Mouse (Mus musculus): ENCODE data around the gene Kirrel. TPM values are rescaled to one million over a fixed set of nuclear protein-coding genes. Genes with fewer than 3 reads are reported as not detected.

Gene Kirrel
- polyA plus RNA-seq, 2 experiments: 0.37 to 0.79 TPM

- no peak overlapping the region for H3K27ac ChIP-seq
- WGBS (ENCODE audit: insufficient replicate concordance): 38% methylated on average over 6 of the region's 6 CpGs
- no peaks in the 10 kb centered on the region for H3K27me3 ChIP-seq (ENCODE audit: control insufficient read depth, insufficient read depth, low read length)
- H3K4me1 ChIP-seq (replicated peaks; ENCODE audit: control insufficient read depth in 2 of 2, insufficient read depth in 2 of 2, low read length in 1 of 2): no peaks in the 10 kb centered on the region; a peak in 1 of 4 replicates
- H3K9ac ChIP-seq (replicated peaks): no peak overlapping the region
- no peaks in the 10 kb centered on the region for H3K9me3 ChIP-seq (ENCODE audit: control insufficient read depth, low read length)
- TF ChIP-seq EP300 (IDR thresholded peaks at IDR 0.05; ENCODE audit: low read depth): no peak
- H3K4me3 ChIP-seq (ENCODE audit: insufficient read depth in 1 of 2, low read depth in 2 of 2, low read length in 2 of 2): no peak overlapping the region
- no peak for ATAC-seq (ENCODE audit: insufficient read depth)
- no peaks in the 10 kb centered on the region for H3K36me3 ChIP-seq (replicated peaks; ENCODE audit: control insufficient read depth, insufficient read depth, low read depth)
- DNase-seq (ENCODE audit: low read depth in 3 of 3, low spot score in 3 of 3): no peak
- H3K4me2 ChIP-seq (ENCODE audit: low read depth): no peak overlapping the region
These were observed 17.2 kb downstream of the Kirrel start for GRCm38 (mm10) chr3:87157297-87157696.

GRCm38 (mm10) chr3:87154398-87155287 lies 19.9 kb downstream of the Kirrel start:
- H3K9me3 ChIP-seq (ENCODE audit: control insufficient read depth, low read length): no peaks in the 10 kb centered on the region
- ATAC-seq (ENCODE audit: insufficient read depth): no peak
- WGBS (ENCODE audit: insufficient replicate concordance): 59% methylated on average over 15 of the region's 15 CpGs
- H3K4me2 ChIP-seq (ENCODE audit: low read depth): no peak overlapping the region
- H3K4me3 ChIP-seq (ENCODE audit: insufficient read depth in 1 of 2, low read depth in 2 of 2, low read length in 2 of 2): no peak overlapping the region
- no peak overlapping the region for H3K27ac ChIP-seq
- no peak for TF ChIP-seq CTCF (IDR thresholded peaks at IDR 0.05; ENCODE audit: low read depth)
- H3K36me3 ChIP-seq (replicated peaks; ENCODE audit: control insufficient read depth, insufficient read depth, low read depth): no peaks in the 10 kb centered on the region
- DNase-seq (ENCODE audit: low read depth in 3 of 3, low spot score in 3 of 3): no peak
- H3K4me1 ChIP-seq (replicated peaks; ENCODE audit: control insufficient read depth in 2 of 2, insufficient read depth in 2 of 2, low read length in 1 of 2): no peaks in the 10 kb centered on the region; a peak in 1 of 4 replicates
- H3K27me3 ChIP-seq (ENCODE audit: control insufficient read depth, insufficient read depth, low read length): no peaks in the 10 kb centered on the region
- H3K9ac ChIP-seq (replicated peaks): no peak overlapping the region

GRCm38 (mm10) chr3:87153038-87153437 lies 21.5 kb downstream of the Kirrel start:
- Histone ChIP-seq H3K9ac (replicated peaks) (no peak overlapping the region), H3K36me3 (replicated peaks; ENCODE audit: control insufficient read depth, insufficient read depth, low read depth) (no peaks in the 10 kb centered on the region), H3K27me3 (ENCODE audit: control insufficient read depth, insufficient read depth, low read length) (no peaks in the 10 kb centered on the region), H3K4me3 (ENCODE audit: insufficient read depth in 1 of 2, low read depth in 2 of 2, low read length in 2 of 2) (no peak overlapping the region), H3K4me2 (ENCODE audit: low read depth) (no peak overlapping the region), H3K9me3 (ENCODE audit: control insufficient read depth, low read length) (no peaks in the 10 kb centered on the region), H3K4me1 (replicated peaks; ENCODE audit: control insufficient read depth in 2 of 2, insufficient read depth in 2 of 2, low read length in 1 of 2) (no peaks in the 10 kb centered on the region; a peak in 1 of 4 replicates), H3K27ac (no peak overlapping the region)
- WGBS (ENCODE audit: insufficient replicate concordance): 67% methylated on average over 2 of the region's 2 CpGs
- no peak for ATAC-seq (ENCODE audit: insufficient read depth)
- DNase-seq (ENCODE audit: low read depth in 3 of 3, low spot score in 3 of 3): no peak
- TF ChIP-seq EP300 (IDR thresholded peaks at IDR 0.05; ENCODE audit: low read depth): no peak
- TF ChIP-seq CTCF (IDR thresholded peaks at IDR 0.05; ENCODE audit: low read depth): no peak

- no peak overlapping the region for H3K27ac ChIP-seq
- no peak overlapping the region for H3K9ac ChIP-seq (replicated peaks)
- WGBS (ENCODE audit: insufficient replicate concordance): 58% methylated on average over 4 of the region's 4 CpGs
- TF ChIP-seq EP300 (IDR thresholded peaks at IDR 0.05; ENCODE audit: low read depth) (no peak), CTCF (IDR thresholded peaks at IDR 0.05; ENCODE audit: low read depth) (no peak)
- H3K36me3 ChIP-seq (replicated peaks; ENCODE audit: control insufficient read depth, insufficient read depth, low read depth): no peaks in the 10 kb centered on the region
- H3K9me3 ChIP-seq (ENCODE audit: control insufficient read depth, low read length): no peaks in the 10 kb centered on the region
- no peak overlapping the region for H3K4me2 ChIP-seq (ENCODE audit: low read depth)
- no peak for DNase-seq (ENCODE audit: low read depth in 3 of 3, low spot score in 3 of 3)
- H3K4me3 ChIP-seq (ENCODE audit: insufficient read depth in 1 of 2, low read depth in 2 of 2, low read length in 2 of 2): no peak overlapping the region
- no peaks in the 10 kb centered on the region; a peak in 1 of 4 replicates for H3K4me1 ChIP-seq (replicated peaks; ENCODE audit: control insufficient read depth in 2 of 2, insufficient read depth in 2 of 2, low read length in 1 of 2)
- no peak for ATAC-seq (ENCODE audit: insufficient read depth)
- H3K27me3 ChIP-seq (ENCODE audit: control insufficient read depth, insufficient read depth, low read length): no peaks in the 10 kb centered on the region
These were observed 22.3 kb downstream of the Kirrel start for GRCm38 (mm10) chr3:87152111-87152738.

GRCm38 (mm10) chr3:87151294-87151826 lies 23.2 kb downstream of the Kirrel start:
- ATAC-seq (ENCODE audit: insufficient read depth) (no peak), DNase-seq (ENCODE audit: low read depth in 3 of 3, low spot score in 3 of 3) (no peak)
- H3K9ac ChIP-seq (replicated peaks): no peak overlapping the region
- 48% methylated on average over 2 of the region's 2 CpGs for WGBS (ENCODE audit: insufficient replicate concordance)
- no peak overlapping the region for H3K27ac ChIP-seq
- H3K27me3 ChIP-seq (ENCODE audit: control insufficient read depth, insufficient read depth, low read length): no peaks in the 10 kb centered on the region
- no peak overlapping the region for H3K4me3 ChIP-seq (ENCODE audit: insufficient read depth in 1 of 2, low read depth in 2 of 2, low read length in 2 of 2)
- H3K9me3 ChIP-seq (ENCODE audit: control insufficient read depth, low read length): no peaks in the 10 kb centered on the region
- TF ChIP-seq CTCF (IDR thresholded peaks at IDR 0.05; ENCODE audit: low read depth): no peak
- TF ChIP-seq EP300 (IDR thresholded peaks at IDR 0.05; ENCODE audit: low read depth): no peak
- no peak overlapping the region for H3K4me2 ChIP-seq (ENCODE audit: low read depth)
- H3K36me3 ChIP-seq (replicated peaks; ENCODE audit: control insufficient read depth, insufficient read depth, low read depth): no peaks in the 10 kb centered on the region
- H3K4me1 ChIP-seq (replicated peaks; ENCODE audit: control insufficient read depth in 2 of 2, insufficient read depth in 2 of 2, low read length in 1 of 2): no peaks in the 10 kb centered on the region; a peak in 1 of 4 replicates
